Mouse (Mus musculus) left cerebral cortex, postnatal 10 days (tissue): ENCODE results near the gene Dmrtb1. TPM values are rescaled to one million over a fixed set of nuclear protein-coding genes. Genes with fewer than 3 reads are reported as not detected.

ENCODE experiments used
- DNase-seq, 2 experiments: peaks; one replicate each; pipeline ENCODE4 v3.0.0; 2021 to 2022; ENCODE audit warnings: low spot score in 2 of 2, mixed read lengths in 1 of 2; ENCODE audit errors: extremely low spot score in 1 of 2
- intact Hi-C: fragments of 180-260 bp; cut with DNase I; formaldehyde crosslinking; loops from one replicate; pipeline ENCODE4 v1.15.1; 2025
- total RNA-seq, 2 experiments: library from RNA; stranded (reverse); gene quantifications; 2 replicates each; pipeline ENCODE4 v1.2.3; 2021

Gene Dmrtb1
- total RNA-seq, 2 experiments from 2014 or later = 7.2 to 8.5 TPM

DNA sequence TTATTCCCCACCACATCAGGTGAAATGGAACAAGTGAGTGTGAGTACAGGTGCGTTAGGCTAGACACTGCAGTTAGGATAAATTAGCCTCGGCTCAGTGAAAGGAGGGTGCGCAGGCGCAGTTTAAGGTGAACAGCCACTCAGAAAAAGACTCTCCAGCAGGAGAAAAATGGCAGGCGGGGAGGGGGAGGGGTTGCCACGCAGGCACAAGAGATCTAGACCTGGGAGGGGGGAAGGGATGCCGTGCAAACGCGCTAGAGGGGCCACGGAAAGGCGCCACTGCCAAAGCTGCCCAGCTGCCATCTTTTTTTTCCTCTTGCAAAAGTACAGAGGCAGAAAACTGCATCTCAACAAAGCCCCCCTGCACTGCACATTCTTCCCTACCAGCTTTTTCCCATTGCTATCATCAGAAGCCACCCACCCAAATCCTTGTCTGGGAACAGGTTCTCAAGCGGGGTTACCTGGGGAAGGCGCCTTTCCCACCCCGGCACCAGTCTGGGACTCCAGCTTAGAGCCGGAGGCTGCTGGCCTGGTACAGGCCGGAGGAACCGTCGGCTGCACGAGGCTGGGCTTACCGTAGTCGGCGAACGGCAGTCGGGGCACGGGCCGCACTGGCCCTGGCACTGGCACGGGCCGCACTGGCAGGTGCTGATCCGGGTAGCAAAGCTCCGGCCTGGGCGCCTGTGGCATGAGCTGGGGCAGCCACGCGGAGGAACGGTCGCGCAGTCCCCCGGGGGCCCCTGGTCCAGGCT, 849 bp downstream of the Dmrtb1 start:
- intact Hi-C loops = no loop called here
- no peak for DNase-seq

DNA sequence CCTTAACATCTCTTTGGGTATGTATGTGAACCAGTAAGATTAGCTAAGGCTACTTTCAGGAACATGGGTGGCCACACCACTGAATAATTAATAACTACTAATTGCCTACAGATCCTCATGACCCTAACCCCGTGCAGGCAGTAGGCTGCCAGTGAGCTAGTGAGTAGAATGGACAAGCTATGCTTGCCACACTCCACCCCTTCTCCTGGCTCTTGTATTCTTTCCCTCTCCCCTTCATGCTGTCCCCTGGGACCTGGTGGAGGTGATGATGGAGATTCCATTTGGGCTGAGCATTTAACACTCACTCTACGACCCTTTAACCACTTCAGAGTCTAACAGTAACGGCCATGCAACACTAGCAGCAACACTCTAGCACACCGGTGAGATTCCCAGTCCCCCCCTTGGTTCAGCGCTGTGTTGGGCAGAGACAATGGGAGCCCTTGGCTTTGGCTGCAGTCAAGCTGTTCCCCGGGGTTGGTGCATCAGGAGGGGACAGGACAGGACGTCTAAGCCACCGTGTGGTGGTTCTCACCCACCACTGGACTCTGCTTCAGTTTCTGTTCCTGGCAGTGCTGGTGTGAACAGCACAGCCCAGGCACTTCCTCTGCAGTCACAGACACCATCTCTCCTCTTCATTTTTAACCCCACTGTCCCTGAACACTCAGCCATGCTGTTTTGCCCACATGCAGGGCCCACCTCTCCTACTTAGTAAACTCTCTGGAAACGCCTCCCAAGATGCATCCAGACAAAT, 2.8 kb downstream of the Dmrtb1 start:
- intact Hi-C loops = no loop called here
- DNase-seq = no peak

DNA sequence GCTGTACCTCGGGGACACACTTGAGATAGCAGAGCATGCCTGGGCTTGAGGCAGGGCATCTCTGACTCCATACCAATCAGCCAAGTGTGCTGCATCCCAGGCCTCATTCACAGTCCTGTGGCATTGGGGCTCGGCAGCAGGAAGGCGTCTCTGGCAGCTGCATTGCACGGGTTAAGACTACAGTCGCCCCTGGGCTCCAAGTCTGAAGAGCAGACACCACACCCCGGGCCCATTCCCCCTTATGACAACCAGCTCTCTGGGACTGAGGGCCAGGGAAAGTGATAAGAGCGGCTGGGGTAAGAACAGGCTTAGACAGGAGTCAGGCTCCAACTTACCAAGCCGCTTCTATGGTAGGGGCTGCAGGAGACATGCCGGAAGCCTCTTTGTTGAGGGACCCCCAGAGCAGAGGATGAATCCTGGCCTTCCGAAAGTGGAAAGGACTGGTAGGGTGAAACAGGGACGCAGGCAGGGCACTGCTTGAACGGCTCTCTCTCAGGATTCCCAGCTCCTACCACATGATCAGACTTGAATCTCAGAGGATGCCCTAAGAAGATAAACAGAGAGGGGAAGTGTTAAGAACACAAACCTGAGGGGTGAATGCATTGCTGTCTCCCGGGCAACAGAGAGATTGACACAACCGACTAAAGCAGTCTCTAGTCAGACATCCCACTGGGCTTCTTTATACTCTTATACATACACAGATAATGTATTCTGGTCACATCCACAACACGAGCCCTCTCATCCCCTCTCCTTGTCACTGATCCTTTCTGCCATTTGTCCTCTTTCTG, 3.5 kb downstream of the Dmrtb1 start:
- intact Hi-C loops = no loop called here
- no peak for DNase-seq

DNA sequence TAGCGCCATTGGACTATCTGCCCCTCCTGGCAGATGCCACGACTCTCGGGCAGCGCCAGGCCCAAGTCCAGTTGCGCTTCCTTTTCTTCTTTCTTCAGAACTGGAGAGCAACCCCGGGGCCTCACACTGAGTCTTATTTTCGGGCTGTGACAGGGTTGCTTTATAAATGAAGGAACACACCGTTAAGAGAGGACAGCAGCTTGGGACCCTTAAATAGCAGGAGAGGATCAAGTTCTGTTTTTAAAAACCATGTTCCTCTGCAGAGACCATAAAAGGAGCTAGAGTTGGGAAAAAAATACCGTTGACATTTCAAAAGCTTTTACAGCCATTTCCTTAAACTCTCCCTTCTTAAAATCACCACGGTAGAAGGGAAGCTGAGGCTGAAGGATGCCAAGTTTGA, 8.4 kb downstream of the Dmrtb1 start:
- intact Hi-C loops = no loop called here
- DNase-seq = peak in 1 of 2 experiments; percentile 42

DNA sequence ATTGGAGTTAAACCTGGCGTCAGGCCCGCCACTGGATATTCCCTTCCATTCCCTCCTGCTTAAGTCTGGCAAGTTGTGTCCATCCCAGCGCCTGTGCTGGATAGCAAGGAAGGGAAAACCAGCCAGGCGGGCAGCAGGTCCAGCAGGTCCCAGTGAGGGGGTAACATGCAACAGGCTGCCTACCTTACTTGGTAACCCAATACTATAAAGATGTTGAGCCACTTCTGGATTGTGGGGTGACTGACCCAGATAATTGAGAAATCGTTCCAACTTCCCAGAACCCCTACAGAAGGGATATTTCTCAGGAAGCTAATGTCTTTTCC, 9.7 kb downstream of the Dmrtb1 start:
- DNase-seq = no peak
- intact Hi-C loops = no loop called here

DNA sequence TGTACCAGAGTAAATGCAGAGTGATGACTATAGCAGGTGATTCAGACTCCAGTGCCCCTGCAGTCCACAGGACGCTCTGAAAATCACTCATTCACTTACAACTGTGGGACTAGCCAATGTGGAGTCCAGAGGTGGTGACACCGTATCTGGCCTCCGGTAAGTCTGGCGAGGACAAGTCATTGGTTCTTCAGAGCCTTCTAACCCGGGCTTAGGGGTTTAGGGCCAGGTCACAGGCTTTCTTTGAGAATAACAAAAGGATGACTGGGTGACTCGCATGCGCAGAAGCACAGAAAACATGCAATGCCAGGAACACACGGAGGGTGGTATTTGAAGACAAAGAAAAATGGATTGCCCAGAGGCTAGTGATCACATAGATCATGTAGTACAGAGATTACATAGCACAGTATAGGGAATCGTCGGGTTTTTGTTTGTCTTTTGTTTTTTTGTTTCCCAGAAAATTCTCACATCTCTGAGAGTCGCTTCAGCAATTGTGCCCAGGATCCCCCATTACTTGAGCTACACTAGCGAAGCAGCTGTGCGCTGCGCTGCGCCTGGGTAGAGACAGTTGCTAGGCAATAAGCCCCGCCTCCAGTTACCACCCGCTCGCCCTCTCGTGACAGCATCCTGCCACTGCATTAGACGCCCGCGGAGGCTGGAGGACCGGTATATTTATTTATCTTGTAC, 10.2 kb downstream of the Dmrtb1 start:
- intact Hi-C loops = no loop called here
- peak; percentile 86 to 90 for DNase-seq

DNA sequence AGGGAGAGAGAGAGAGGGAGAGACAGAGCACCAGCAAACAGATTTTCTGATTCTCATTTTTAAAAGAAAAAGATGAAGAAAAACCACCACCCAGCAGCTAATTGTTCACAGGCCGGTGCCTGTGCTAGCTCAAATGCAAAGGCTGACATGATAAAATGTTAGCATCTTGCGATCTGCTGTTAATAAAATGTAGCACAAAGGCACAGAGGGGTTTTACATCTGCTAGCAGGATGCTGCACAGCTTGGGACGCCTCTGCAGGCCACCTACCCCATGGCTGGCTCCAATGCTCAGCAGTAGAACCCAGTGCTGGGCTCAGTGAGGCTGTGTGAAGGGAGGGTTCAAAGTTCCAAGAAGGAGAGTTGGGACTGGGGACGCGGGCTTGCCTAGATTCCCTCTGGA, 13.3 kb downstream of the Dmrtb1 start:
- no peak for DNase-seq
- intact Hi-C loops = no loop called here

DNA sequence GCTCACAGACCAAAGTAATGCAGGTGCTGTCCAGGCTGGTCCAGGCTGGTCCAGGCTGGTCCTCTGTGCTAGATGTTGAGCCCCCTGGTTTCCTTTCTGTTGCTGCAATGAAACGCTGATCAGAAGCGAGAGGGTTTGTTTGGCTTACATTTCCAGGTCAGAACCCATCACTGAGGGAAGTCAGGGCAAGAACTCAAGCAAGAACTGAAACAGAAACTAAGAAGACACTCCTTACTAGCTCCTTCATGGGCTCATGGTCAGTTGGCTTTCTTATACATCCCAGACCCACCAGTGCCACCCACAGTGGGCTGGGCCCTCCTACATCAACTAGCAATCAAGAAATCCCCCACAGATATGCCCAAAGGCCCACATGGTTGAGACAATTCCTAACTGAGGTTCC, 15.5 kb downstream of the Dmrtb1 start:
- intact Hi-C loops = no loop called here
- no peak for DNase-seq

DNA sequence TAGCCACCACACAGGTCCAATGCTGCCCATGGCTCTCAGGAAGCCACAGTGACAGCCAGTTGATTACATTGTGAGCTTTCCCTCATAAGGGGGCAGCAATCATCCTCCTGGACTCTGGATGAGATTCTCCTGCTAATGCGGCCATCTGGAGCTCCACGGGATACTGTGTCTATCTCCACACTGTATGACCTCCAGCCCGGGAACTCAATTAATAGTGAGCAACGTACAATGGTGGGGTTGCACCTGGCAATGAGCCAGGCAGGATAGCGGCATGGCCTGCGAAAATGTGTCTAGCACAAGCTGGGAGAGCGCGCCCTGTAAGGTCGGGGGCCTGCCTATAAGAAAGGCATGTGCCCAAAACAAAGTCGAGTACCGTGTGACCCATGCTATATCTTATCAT, 23.4 kb downstream of the Dmrtb1 start:
- intact Hi-C loops = no loop called here
- no peak for DNase-seq

DNA sequence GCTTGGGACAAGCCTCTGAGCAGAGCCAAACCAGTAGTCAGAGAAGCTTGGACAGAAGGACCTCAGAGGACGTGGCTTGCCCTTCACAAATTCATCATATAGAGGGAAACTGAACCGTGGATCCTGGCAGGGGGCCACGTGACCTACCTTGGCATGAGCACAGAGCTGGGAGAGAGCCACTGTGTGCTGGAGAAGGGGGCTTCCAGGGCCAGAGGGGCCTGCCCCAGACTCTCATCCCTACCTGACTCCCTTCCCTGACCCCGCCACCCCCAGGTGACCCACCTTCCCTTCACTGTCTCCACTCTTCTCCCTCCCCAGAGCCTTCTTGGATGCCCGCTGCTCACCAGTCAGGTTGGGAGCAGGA, 30.8 kb downstream of the Dmrtb1 start:
- no peak for DNase-seq
- intact Hi-C loops = loop anchor here (5.0 kb wide), 2 partner anchors 231 to 281 kb away; no protein-coding TSS in a partner anchor

DNA sequence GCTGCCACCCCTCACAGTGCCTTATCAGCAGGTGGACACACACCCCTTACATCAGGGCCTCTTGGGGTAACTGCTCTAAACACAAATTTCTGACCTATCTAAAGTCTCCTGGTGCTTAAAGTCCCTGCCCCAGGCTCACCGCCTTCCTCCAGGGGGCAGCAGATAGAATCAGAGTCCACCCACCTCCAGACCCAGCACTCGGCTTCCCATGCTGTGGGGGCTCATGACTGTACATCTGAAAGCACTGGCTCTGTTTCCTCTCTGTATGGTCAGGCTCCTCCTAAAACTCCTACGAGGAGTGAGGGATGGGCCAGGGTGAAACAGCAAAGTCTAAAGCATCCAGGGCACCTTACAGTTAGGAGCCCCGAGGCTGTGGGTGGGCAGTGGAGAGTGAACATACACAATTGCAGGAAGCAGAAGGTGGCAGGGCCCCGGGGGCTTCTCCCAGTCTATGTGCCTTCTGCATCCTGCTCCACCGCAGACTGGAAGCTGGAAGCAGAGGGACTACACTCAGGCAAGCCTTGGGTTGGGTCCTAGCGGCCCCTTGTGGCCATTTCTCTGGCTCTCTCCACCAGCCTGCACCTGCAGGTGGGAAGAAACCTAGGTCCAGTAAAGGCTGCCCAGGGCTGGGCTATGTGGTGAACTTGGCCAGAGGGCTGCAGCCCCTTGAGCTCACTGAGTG, 31.3 kb downstream of the Dmrtb1 start:
- intact Hi-C loops = loop anchor here (5.0 kb wide), 2 partner anchors 230 to 280 kb away; no protein-coding TSS in a partner anchor
- DNase-seq = peak; percentile 75 to 88

DNA sequence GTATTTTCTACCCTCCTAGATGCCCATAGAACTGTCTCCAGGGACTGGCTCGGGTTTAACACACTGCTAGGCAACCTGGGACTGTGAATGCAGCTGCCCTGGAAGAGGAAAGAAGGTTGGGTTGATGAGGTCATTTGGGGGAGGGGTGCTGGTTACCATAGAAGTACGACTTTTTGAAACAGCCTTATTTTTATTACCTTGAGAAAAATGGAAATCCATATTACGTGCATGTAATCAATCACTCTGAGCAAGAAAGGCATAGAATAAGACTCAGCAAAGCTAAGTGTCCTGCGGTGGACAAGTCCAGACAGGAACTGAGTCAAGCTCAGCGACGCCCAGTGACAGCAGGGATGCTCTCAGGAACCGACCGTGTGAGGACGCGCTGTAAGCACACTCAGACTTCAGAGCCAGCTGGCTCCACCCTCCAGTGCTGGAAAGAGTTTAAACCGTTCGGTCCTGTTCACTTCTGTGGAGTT, 33.0 kb downstream of the Dmrtb1 start:
- intact Hi-C loops = loop anchor here (5.0 kb wide), 2 partner anchors 229 to 279 kb away; no protein-coding TSS in a partner anchor
- peak in 1 of 2 experiments; percentile 70 for DNase-seq

DNA sequence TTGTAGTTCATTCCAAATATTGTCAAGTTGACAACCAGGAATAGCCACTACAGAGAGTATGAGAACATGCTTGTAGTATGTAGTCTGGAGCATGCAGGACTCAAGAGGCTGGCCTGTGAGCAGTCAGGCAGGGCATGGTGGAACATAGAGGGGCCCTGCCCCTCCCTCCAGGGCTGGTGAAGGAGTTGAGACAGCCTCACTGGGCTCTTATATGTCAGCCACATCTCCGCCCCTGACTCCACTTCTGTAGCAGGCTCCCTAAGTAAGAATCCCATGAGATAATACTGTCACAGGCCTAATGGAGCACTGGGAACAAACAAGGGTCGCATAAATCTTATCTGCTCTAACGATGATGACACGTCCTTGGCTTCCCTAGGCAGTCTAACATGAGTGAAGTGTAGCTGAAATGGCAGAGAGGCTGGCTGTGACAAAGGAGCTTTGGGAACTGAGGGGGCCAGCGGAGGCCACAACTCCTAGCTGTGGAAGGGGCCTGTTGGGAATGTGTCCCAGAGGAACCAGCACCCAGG, 35.0 kb downstream of the Dmrtb1 start:
- DNase-seq = no peak
- intact Hi-C loops = no loop called here

DNA sequence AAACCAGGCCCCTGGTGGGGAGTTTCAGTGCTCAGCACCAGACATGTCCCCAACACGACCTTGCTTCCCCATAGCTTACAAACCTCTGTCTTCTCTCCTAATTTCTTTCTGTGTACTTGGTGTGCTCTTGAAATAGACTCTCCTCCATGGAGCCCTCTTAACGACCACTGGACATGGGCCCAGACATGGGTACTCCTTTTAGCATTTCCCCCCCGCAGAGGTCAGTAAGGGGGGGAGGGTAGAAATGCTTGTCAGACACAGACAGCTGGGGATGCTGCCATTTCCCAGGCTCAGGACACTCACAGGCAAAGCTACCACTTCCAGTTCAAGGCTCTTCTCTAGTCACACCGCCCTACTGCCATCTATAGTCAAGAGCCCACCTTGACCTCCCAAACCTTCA, 42.4 kb downstream of the Dmrtb1 start:
- no peak for DNase-seq
- intact Hi-C loops = no loop called here

DNA sequence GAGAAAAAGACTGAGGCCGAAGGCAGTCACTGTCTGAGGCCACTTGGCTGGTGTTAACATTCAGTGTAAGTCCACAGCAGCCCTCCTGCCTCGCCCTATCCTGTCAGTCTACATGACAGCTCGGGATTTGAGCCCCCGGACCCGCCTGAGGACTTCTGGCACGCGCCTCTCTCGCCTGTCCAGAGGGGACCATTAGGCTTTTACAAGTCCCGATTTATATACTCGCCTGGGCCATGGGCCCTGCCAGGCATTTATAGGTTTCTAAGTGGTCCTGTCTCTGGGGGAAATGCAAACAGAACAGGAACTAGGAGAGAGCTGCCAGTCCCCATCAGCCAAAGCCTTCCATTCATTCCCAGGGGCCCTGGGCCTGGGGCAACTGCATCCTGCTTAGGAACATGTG, 45.7 kb downstream of the Dmrtb1 start:
- intact Hi-C loops = loop anchor here (10.0 kb wide), 1 partner anchor 154 kb away; no protein-coding TSS in a partner anchor
- DNase-seq = no peak

DNA sequence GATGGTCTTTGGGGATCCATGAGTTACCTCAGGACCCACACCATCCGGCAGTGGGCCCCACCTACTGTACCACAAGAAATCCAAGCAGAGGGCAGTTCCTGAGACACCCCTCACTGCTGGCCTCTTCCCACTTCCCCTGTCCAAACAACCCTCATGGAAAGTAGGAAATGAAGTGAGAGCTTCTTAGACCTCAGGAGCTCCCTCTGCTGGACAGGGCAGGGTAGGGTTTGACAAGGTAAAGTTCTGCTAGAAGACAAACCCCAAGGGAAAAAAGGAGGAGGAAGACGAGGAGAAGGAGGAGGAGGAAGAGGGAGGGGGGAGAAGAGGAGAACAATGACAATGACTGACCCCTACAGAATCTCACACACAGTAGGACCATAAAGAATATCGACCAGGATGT, 46.4 kb downstream of the Dmrtb1 start:
- intact Hi-C loops = loop anchor here (10.0 kb wide), 1 partner anchor 153 kb away; no protein-coding TSS in a partner anchor

DNA sequence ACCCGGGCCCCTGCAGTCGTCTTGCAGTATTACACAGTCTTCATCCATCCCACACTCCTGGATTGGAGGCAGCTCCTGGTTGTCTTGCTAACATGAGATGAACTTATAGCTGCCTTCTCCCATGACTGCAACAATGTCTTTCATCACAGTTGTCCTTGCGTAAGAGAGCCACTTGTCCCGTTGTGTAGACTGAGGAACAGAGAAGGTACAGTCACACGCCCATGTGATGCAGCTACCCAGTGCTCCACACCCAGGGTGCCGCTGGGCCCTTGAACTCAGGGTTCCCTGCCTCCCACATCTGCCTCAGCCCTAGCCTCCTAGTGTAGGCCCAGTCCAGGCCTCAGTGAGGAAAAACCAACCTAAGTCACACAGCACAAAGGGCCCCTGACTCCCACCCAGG, 47.9 kb downstream of the Dmrtb1 start:
- DNase-seq = no peak
- intact Hi-C loops = loop anchor here (10.0 kb wide), 1 partner anchor 151 kb away; no protein-coding TSS in a partner anchor

More for the DNA sequence above, 46.4 kb downstream of the Dmrtb1 start:
- DNase-seq = no peak

DNA sequence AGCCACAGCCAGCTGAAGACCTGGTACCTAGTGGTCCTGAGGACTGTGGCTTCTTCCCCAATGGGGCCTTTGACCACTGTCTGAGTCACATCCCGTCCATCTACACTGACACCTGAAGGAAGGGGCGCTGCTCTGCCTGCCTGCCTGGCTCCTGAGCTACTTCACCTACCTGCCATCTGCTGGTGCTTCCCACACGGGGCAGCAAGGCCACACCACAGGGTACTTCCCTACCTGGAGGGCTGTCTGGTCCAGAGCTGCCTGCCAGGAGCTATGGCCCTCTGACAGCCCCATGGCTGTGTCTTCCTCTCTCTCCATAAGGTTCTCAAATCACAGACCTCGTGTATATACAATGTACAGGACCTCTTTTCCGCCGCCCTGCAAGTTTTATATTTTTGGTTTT, 49.4 kb downstream of the Dmrtb1 start:
- DNase-seq = no peak
- intact Hi-C loops = loop anchor here (10.0 kb wide), 1 partner anchor 150 kb away; no protein-coding TSS in a partner anchor
